17 mouse cellular contexts compared by ENCODE assay signal in the genomic region with DNA sequence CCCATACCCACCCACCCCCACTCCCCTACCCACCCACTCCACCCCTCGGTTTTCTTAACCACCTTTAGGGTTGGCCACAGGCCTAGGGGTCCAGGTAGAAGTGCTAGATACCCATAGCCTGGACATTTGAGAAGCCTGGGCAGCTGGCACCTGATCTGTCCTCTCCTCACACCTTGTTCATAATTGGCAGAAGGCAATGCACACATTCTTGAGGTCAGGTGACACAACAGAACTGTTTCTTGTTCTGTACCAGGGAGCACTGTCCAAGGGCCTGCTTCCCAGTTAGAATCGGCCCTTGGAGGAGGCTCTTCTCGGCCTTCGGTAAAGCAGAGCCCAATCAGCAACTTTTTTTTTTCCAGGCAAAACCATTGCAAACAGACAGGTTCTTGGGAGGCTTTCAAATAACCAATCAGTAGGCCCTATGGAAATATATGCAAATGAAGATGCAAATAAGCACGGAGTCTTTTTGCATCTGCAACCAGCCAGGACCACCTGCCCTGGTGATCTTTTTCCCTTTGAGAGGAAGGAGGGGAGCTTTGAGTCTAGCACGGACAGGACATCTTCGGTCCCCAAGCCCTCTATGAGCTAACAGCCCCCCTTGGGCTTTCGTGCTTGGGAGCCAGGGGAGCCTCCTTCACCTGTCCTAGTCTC. TPM values are rescaled to one million over a fixed set of nuclear protein-coding genes. Genes with fewer than 3 reads are reported as not detected.
A peak's percentile ranks its signal among the peaks of the same experiment; 100 is the strongest.
DNase-seq lines count a peak whose midpoint lies in the region; ATAC-seq and TF ChIP-seq lines count a peak whose summit lies in the region.
"Had no signal": no experiment of that assay in that cellular context is flagged by ENCODE, and none has a peak within 500 bp of the region (broad histone marks: within the 10 kb centered on the region; RNA-seq: fewer than 3 reads in every experiment).

No protein-coding gene starts in this region.

- no peak overlapping the region for H3K4me2 ChIP-seq in hindbrain, embryonic 14.5 days (replicated peaks)
- H3K4me2 ChIP-seq in hindbrain, embryonic 11.5 days (replicated peaks; ENCODE audit: low read depth, low read length): no peak overlapping the region
- no peak overlapping the region for H3K4me2 ChIP-seq in neural tube, embryonic 12.5 days (replicated peaks)
- H3K4me2 ChIP-seq in forebrain, embryonic 16.5 days (ENCODE audit: low read length): no peak overlapping the region
- H3K4me2 ChIP-seq in liver, postnatal 0 days (ENCODE audit: low read depth, low read length): no peak overlapping the region
- H3K4me2 ChIP-seq: embryonic facial prominence, embryonic 15.5 days; liver, embryonic 15.5 days had no signal

- H3K36me3 ChIP-seq in hindbrain, embryonic 14.5 days (replicated peaks; ENCODE audit: control insufficient read depth, insufficient read depth): no peaks in the 10 kb centered on the region
- no peaks in the 10 kb centered on the region for H3K36me3 ChIP-seq in hindbrain, embryonic 11.5 days (ENCODE audit: control insufficient read depth, insufficient read depth, low read length)
- no peaks in the 10 kb centered on the region for H3K36me3 ChIP-seq in neural tube, embryonic 12.5 days
- no peaks in the 10 kb centered on the region for H3K36me3 ChIP-seq in forebrain, embryonic 16.5 days (ENCODE audit: control insufficient read depth, insufficient read depth)
- no peaks in the 10 kb centered on the region for H3K36me3 ChIP-seq in liver, postnatal 0 days (replicated peaks; ENCODE audit: insufficient read depth, low read length)
- H3K36me3 ChIP-seq: embryonic facial prominence, embryonic 15.5 days; liver, embryonic 15.5 days had no signal

- TF ChIP-seq EP300 in liver, postnatal 0 days (IDR thresholded peaks at IDR 0.05; ENCODE audit: low read depth): no peak

- peaks cover 42% of the 10 kb centered on the region for H3K4me1 ChIP-seq in hindbrain, embryonic 14.5 days (replicated peaks; ENCODE audit: control insufficient read depth, insufficient read depth, low read length)
- peaks cover 23% of the 10 kb centered on the region for H3K4me1 ChIP-seq in hindbrain, embryonic 11.5 days (replicated peaks; ENCODE audit: control insufficient read depth, insufficient read depth, low read length)
- H3K4me1 ChIP-seq in neural tube, embryonic 12.5 days: peaks cover 54% of the 10 kb centered on the region
- peaks cover 44% of the 10 kb centered on the region for H3K4me1 ChIP-seq in forebrain, embryonic 16.5 days (replicated peaks; ENCODE audit: control insufficient read depth, insufficient read depth, low read length)
- H3K4me1 ChIP-seq in liver, postnatal 0 days (ENCODE audit: insufficient read depth): no peaks in the 10 kb centered on the region
- H3K4me1 ChIP-seq: liver, embryonic 15.5 days had no signal

- DNase-seq in hindbrain, embryonic 14.5 days (ENCODE audit: low spot score): peak; percentile 48
- DNase-seq in hindbrain, embryonic 11.5 days (ENCODE audit: low spot score): no peak
- no peak for DNase-seq in neural tube, embryonic 10.5 days (ENCODE audit: extremely low spot score, low spot score)
- peak; percentile 14 for DNase-seq in MEL-GATA-1-ER (ENCODE audit: extremely low read depth, low read depth)
- DNase-seq in liver, postnatal 0 days: no peak
- DNase-seq in left cerebral cortex, adult 11 months (ENCODE audit: low spot score): no peak
- DNase-seq: cerebellum, postnatal 14 days; embryo, embryonic 11 days; heart, adult 2 months; kidney, adult 8-10 months; kidney, postnatal 25 days; thymus, postnatal 36 days had no signal

- H3K27ac ChIP-seq in hindbrain, embryonic 14.5 days: no peak overlapping the region
- H3K27ac ChIP-seq in hindbrain, embryonic 11.5 days (ENCODE audit: low read depth, low read length): no peak overlapping the region
- H3K27ac ChIP-seq in neural tube, embryonic 12.5 days: peak overlapping the region; percentile 28; the same call in 1 of the 2 replicates
- H3K27ac ChIP-seq in forebrain, embryonic 16.5 days (ENCODE audit: low read length): no peak overlapping the region
- H3K27ac ChIP-seq in liver, postnatal 0 days (ENCODE audit: low read depth): no peak overlapping the region
- H3K27ac ChIP-seq: embryonic facial prominence, embryonic 15.5 days; heart, adult 2 months; liver, embryonic 15.5 days had no signal

- H3K27me3 ChIP-seq in hindbrain, embryonic 14.5 days (ENCODE audit: control insufficient read depth, insufficient read depth, low read length): peaks cover 26% of the 10 kb centered on the region
- H3K27me3 ChIP-seq in hindbrain, embryonic 11.5 days (ENCODE audit: control insufficient read depth, insufficient read depth, low read length): peaks cover 22% of the 10 kb centered on the region
- H3K27me3 ChIP-seq in neural tube, embryonic 12.5 days (replicated peaks): peaks cover 20% of the 10 kb centered on the region
- peaks cover 6% of the 10 kb centered on the region; the same call in 1 of the 2 replicates for H3K27me3 ChIP-seq in forebrain, embryonic 16.5 days (replicated peaks; ENCODE audit: control insufficient read depth, insufficient read depth, low read length)
- H3K27me3 ChIP-seq in liver, postnatal 0 days (ENCODE audit: insufficient read depth, low read length): peaks cover 21% of the 10 kb centered on the region

- H3K4me3 ChIP-seq in hindbrain, embryonic 14.5 days (replicated peaks; ENCODE audit: low read length): no peak overlapping the region
- H3K4me3 ChIP-seq in hindbrain, embryonic 11.5 days (ENCODE audit: low read depth, low read length): no peak overlapping the region
- H3K4me3 ChIP-seq in neural tube, embryonic 12.5 days: no peak overlapping the region
- no peak overlapping the region for H3K4me3 ChIP-seq in forebrain, embryonic 16.5 days (replicated peaks; ENCODE audit: low read length)
- no peak overlapping the region for H3K4me3 ChIP-seq in liver, postnatal 0 days (ENCODE audit: low read depth, low read length)
- H3K4me3 ChIP-seq: embryonic facial prominence, embryonic 15.5 days; heart, adult 2 months; liver, embryonic 15.5 days had no signal

- TF ChIP-seq CTCF in liver, postnatal 0 days (IDR thresholded peaks at IDR 0.05; ENCODE audit: low read depth): no peak

- 26% methylated on average over 8 of the region's 8 CpGs for WGBS in hindbrain, embryonic 14.5 days
- WGBS in hindbrain, embryonic 11.5 days: 49% methylated on average over 8 of the region's 8 CpGs
- WGBS in neural tube, embryonic 12.5 days: 34% methylated on average over 8 of the region's 8 CpGs
- 16% methylated on average over 8 of the region's 8 CpGs for WGBS in forebrain, embryonic 16.5 days
- 49% methylated on average over 8 of the region's 8 CpGs for WGBS in liver, postnatal 0 days (ENCODE audit: insufficient replicate concordance)

- ATAC-seq in hindbrain, embryonic 14.5 days (ENCODE audit: low FRiP score): no peak
- no peak for ATAC-seq in hindbrain, embryonic 11.5 days (ENCODE audit: low FRiP score)
- ATAC-seq in neural tube, embryonic 12.5 days (ENCODE audit: low FRiP score, low read depth): no peak
- ATAC-seq in forebrain, embryonic 16.5 days: peak; percentile 45
- ATAC-seq in liver, postnatal 0 days: no peak
- ATAC-seq: Patski had no signal

- no peaks in the 10 kb centered on the region for H3K9me3 ChIP-seq in hindbrain, embryonic 14.5 days (ENCODE audit: control insufficient read depth, low read length)
- no peaks in the 10 kb centered on the region for H3K9me3 ChIP-seq in hindbrain, embryonic 11.5 days (ENCODE audit: control insufficient read depth, low read length)
- H3K9me3 ChIP-seq in neural tube, embryonic 12.5 days: no peaks in the 10 kb centered on the region
- H3K9me3 ChIP-seq in forebrain, embryonic 16.5 days (ENCODE audit: control insufficient read depth, low read length): no peaks in the 10 kb centered on the region
- H3K9me3 ChIP-seq in liver, postnatal 0 days (ENCODE audit: low read length): no peaks in the 10 kb centered on the region
- H3K9me3 ChIP-seq: embryonic facial prominence, embryonic 15.5 days; liver, embryonic 15.5 days had no signal

- H3K9ac ChIP-seq in hindbrain, embryonic 14.5 days: no peak overlapping the region
- H3K9ac ChIP-seq in hindbrain, embryonic 11.5 days (ENCODE audit: low read depth, low read length): no peak overlapping the region
- H3K9ac ChIP-seq in neural tube, embryonic 12.5 days: no peak overlapping the region
- no peak overlapping the region for H3K9ac ChIP-seq in forebrain, embryonic 16.5 days (replicated peaks; ENCODE audit: low read depth, low read length)
- H3K9ac ChIP-seq in liver, postnatal 0 days (replicated peaks): no peak overlapping the region
- H3K9ac ChIP-seq: embryonic facial prominence, embryonic 15.5 days; liver, embryonic 15.5 days had no signal

RNA-seq across cellular contexts. Expression of gene Casz1, which starts 36.4 kb away (rescaled TPM):
- 6.6 and 7.1 TPM in 2 replicates for polyA plus RNA-seq in hindbrain, embryonic 14.5 days (2014; fragmentation: Nextera tagmentation; extraction: Ambion mirVana)
- polyA plus RNA-seq in hindbrain, embryonic 11.5 days (2014; fragmentation: Nextera tagmentation; extraction: Ambion mirVana): 6.4 and 7.8 TPM in 2 replicates
- polyA plus RNA-seq in neural tube, embryonic 12.5 days (2016; fragmentation: Nextera tagmentation; extraction: Ambion mirVana): 14.2 and 16.3 TPM in 2 replicates
- 0.98 and 1.0 TPM in 2 replicates for polyA plus RNA-seq in forebrain, embryonic 16.5 days (2015; fragmentation: Nextera tagmentation; extraction: Ambion mirVana)
- polyA plus RNA-seq in liver, postnatal 0 days (2015; fragmentation: Nextera tagmentation; extraction: Ambion mirVana): 0.43 and 0.65 TPM in 2 replicates

Comparison
In these comparisons a context has a peak if more than half of its experiments do, and no peak if none do; other contexts are left out.
1. DNase-seq: peak in hindbrain, embryonic 14.5 days (single experiment) and MEL-GATA-1-ER (single experiment); none in hindbrain, embryonic 11.5 days (single experiment), neural tube, embryonic 10.5 days (single experiment), liver, postnatal 0 days (single experiment) and left cerebral cortex, adult 11 months (single experiment).